Mouse (Mus musculus): ENCODE data around the gene Adh1.

Adh1 gene

DNA sequence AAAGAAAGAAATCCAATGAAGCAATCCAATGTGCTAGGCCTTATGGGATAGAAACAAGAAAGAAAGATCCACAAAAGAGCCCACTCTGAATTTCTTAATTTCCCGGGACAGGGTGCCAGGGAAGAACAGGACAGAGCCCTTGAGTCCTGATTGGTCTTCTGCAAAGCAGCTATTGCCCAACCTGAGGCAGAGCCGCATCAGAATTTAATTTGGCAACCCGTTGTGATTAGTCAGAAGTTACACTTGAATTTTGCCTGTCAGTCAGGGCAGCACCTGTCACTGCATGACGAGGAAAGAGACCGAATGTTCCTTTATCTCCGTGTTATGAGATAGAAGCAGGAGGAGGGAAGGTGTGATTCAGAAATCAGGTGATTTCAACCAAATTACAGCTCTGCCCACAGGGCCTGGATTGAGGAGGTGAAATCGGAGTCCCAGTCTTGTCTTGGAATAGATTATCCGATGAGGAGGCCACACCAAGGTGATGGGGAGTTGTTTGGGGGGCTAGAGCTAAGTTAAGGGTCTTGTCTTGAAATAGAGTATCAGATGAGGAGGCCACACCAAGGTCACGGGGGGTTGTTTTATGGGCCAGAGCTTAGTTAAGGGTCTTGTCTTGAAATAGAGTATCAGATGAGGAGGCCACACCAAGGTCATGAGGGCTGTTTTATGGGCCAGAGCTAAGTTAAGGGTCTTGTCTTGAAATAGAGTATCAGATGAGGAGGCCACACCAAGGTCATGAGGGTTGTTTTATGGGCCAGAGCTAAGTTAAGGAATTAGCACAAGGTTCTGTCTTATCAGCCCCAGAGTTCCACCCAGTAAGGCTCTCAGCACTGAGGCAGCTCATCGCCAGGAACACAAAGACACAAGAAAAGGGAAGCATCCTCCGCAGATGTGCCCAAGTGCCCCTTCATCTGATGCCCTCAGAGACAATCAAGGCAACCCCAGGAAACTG lies at the start of gene Adh1:
Gene Adh1, plus strand, starts transcription at position 271 of the 949 bp plus-strand sequence.
- CTCF ChIA-PET: no interaction called here

GRCm38 (mm10) chr3:138212431-138212951 lies 48.3 kb upstream of the Adh1 start:
- CTCF ChIA-PET: interaction anchor here (0.5 kb wide), 1 partner anchor 861 kb away, joined by 5 read pairs; no protein-coding TSS in a partner anchor

DNA sequence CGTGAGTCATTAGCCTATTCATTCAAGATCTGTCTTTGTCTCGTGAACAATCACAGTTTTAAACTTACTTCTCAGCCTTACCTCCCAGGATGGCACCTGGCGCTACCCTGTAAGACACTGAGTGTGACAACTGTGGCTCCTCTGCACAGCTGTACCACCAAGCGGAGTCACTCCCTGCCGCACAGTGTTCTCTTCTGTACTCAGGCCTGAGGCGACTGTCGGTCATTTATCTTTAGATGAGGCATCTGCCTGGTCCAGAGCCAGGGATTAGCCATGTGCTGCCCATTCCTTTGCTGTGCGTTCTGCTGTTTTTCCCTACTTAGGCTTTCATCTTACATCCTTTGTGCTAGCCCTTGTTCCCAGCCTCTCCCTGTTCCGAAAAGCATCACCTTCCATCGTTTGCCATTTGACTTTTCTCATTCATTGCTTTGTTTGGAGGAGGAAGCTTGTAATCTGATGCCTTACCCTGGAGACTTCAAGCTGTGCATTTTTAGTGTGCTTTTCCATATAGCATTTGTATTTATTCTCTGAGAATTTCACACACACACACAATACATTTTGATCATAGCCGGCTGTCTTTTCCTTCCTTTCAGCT lies 45.3 kb upstream of the Adh1 start:
- CTCF ChIA-PET: no interaction called here

DNA sequence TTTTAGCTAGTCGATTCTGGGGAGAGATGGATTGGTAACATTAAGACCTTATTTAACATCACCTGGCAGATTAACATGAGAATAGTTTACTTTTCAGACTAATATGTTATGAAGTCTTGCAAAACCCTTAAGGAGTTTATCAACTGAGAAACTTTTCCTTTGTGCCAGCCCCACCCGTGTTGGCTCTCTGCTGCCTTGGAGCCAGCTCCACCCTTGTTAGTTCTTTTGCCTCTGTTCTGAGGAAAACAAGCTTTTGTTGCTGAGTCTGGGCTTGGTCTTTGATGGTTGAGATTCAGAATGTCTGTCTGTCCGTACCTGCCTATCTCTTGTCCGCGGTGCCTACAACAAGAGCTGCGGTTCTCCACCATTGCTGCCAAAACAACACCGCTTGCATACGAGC lies 44.7 kb upstream of the Adh1 start:
- CTCF ChIA-PET: no interaction called here

DNA sequence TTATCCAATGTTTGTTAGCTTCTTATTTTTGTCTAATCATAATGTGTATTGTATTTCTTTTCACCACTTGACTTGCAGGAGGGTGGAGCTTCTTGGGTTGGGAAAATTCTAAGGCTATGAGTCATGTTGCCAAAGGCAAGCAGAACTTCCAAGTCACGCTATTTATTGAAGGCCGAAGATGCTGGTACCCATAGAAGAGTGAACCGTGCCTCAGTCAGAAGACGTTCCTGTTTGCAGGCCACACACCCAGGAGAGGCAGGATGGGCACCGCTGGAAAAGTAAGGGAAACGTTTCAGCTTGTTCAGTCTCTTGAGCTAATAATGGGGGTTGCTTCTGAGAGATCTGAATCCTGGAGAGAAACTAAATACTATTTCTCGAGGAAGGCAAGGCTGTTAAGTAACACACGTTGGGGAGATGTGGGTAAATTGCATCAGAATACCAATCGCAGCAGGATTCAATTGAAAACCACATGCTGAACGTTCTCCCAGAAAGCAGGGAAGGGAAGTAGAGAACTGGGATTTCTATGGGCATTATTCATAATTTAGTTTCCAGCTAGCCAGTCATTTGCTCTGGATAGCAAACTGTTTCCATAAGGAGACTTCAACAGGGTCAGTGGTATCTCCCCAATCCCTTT lies 43.0 kb upstream of the Adh1 start, which contains the start of gene Adh7:
Gene Adh7, plus strand, starts transcription at position 130 of the 634 bp plus-strand sequence.
- CTCF ChIA-PET: no interaction called here

DNA sequence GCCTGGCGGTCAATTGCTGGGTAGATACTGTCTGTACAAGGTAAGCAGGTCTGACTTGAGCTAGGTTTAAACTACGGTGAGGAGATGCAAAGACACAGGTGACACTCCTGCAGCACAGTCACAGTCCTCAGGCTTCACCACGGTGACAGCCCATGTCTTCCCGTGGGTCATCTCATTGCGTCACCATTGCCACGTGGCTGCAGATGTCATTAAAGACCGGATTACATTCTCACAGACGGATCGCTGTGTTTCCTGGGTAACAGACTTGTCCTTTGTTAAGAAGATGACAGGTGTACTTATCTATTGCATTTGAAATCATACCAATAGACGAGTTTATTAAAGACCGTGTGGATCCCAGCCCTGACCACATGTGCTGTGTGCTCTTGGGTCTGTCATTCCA lies 39.7 kb upstream of the Adh1 start:
- CTCF ChIA-PET: no interaction called here

DNA sequence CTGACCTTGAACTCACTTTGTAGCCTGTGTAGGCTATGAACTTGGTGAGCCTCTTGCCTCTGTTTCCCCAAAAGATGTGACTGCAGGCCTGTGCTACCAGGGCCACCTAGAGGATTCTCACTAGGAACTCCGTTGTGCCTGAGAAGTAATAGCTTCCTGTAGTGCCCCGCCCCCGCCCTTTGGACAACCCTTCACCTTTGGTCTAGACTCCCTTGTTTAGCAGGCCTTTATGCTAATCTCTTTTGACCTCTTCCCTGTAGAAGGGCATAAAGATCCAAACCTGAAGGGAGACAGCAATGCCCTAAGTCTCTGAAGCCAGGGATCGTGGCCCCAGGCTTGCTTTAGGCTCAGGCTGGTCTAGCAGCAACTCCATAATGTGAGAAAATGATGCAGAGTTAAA lies 38.3 kb upstream of the Adh1 start:
- CTCF ChIA-PET: no interaction called here

- CTCF ChIA-PET: interaction anchor here (0.6 kb wide), 1 partner anchor 910 kb away, joined by 4 read pairs; no protein-coding TSS in a partner anchor
Observed at GRCm38 (mm10) chr3:138222952-138223351, 37.8 kb upstream of the Adh1 start.

DNA sequence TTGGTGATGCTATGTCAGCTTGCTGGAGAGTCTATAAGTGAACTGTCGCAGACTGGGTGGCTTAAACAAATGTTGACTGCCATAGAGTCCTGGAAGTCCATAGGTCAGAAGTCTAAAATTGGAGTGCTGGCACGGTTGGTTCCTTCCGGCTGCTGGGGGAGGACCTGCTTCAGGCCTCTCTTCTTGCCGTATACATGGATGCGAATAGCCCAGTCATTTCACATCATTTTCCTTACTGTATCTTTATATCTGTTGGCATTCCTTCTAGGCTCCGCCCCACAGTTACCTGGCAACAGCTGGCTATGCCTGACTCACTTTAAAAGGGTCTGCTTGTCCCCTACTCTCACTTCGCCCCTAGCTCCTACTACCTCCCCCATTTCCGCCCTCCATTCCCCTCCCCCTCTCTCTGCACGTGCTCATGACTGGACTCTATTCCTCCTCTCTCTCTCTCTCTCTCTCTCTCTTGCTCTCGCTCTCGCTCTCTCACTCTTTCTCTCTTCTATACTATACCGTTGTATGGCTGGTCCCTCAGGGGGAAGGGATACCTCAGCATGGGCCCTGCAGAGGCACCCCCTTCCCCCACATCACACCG lies 36.3 kb upstream of the Adh1 start:
- CTCF ChIA-PET: no interaction called here

DNA sequence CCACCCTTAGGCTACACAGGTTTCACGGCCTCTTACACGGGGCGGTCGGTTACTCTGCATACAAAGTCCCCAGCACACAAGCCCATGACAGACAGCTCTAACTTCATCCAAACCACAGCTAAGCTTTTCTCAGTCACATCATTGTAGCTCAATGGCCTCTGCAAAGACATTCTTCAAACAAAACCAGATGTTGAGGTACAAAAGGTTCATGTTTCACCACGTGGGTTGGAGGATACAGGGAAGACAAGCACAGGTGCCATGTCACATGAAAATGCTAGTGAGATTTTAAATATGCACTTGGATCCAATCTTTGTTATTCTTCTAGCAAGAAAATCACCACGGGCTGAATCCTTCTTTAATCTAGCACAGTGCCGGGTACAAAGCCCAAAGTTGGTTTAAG lies 35.5 kb upstream of the Adh1 start:
- CTCF ChIA-PET: no interaction called here

- CTCF ChIA-PET: no interaction called here
Observed at GRCm38 (mm10) chr3:138225853-138226252, 34.9 kb upstream of the Adh1 start.

GRCm38 (mm10) chr3:138226476-138226875 lies 34.3 kb upstream of the Adh1 start:
- CTCF ChIA-PET: no interaction called here

GRCm38 (mm10) chr3:138227082-138227481 lies 33.7 kb upstream of the Adh1 start:
- CTCF ChIA-PET: no interaction called here

DNA sequence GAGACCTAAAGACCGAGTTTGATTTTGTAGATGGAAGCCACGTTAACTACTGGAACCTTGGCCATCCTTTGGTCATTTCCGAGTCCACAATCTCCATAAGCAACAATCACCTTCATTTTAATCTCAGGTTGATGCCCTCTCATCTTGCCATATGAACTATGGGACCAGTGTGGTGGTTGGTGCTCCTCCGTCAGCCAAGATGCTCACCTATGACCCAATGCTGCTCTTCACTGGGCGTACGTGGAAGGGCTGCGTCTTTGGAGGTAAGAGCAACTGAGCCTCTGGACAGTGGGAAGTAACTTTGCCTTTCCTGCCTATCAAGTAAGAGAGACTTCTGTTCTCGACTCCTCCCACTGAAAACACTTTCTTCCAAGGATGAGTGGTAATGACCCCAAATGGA lies 33.0 kb upstream of the Adh1 start:
- CTCF ChIA-PET: no interaction called here

- CTCF ChIA-PET: no interaction called here
Observed at GRCm38 (mm10) chr3:138229448-138229847, 31.3 kb upstream of the Adh1 start.

- CTCF ChIA-PET: no interaction called here
Observed at GRCm38 (mm10) chr3:138230266-138230665, 30.5 kb upstream of the Adh1 start.

DNA sequence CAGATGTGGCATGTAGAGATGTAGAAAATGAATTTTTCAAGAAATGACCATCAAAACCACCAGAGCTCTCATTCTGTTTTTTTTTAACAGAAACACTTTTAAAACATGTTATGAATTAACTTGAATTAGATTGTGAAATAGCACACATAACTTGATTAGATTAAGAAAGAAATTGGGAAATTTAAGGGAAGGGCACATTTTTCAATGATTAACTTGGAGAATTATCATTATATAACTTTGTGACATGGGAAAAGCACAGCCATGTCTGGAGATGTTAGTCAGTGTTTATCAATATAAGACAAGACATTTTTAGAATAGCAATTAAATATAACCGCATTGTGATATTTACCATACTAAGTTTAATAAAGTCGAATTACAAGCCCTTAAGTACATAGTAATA lies 29.3 kb upstream of the Adh1 start:
- CTCF ChIA-PET: no interaction called here

GRCm38 (mm10) chr3:138236546-138237163 lies 24.1 kb upstream of the Adh1 start:
- CTCF ChIA-PET: no interaction called here

DNA sequence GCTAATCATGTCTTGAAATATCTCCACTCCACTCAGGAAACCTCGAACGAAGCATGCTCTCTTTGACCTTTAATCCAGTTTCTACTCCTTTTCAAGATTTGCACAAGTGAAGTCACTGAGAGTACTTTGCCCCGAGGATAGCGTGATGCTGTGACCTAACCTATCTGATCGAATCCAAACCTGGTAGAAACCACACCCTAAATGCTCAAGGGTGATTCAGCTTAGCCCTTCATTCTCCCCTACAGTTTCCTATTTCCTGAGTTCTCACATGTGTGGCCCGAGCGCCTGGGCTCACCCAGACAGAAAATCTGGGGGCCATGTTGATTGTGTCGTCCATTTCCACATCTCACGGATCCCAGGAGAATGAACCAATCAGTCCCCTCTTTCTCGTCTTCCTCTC lies 22.7 kb upstream of the Adh1 start:
- CTCF ChIA-PET: no interaction called here

GRCm38 (mm10) chr3:138239461-138239860 lies 21.3 kb upstream of the Adh1 start:
- CTCF ChIA-PET: no interaction called here

DNA sequence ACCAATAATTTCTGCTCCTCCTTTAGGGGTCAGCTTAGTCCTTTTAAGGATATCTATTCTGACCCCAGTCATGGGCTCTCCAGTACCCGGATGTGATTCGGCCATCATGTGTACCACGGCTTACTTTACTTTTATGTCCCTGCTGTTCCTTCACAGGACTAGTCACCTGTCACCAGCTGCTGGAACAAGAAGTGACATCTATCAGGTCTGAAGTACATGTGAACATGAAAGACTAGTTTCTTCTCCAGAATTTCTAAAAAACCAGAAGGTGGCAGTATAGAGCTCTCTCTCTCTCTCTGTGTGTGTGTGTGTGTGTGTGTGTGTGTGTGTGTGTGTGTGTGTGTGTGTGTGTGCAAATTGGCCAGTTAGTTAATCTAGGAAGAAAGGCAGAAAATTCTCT lies 20.4 kb upstream of the Adh1 start:
- CTCF ChIA-PET: no interaction called here

GRCm38 (mm10) chr3:138240942-138241341 lies 19.8 kb upstream of the Adh1 start:
- CTCF ChIA-PET: no interaction called here

Measured in spleen, embryonic (tissue).